Mouse (Mus musculus): ENCODE results near the gene Plcxd2. TPM values are rescaled to one million over a fixed set of nuclear protein-coding genes. Genes with fewer than 3 reads are reported as not detected.

Gene Plcxd2
- polyA plus RNA-seq, 1 experiment: 46.9 TPM

DNA sequence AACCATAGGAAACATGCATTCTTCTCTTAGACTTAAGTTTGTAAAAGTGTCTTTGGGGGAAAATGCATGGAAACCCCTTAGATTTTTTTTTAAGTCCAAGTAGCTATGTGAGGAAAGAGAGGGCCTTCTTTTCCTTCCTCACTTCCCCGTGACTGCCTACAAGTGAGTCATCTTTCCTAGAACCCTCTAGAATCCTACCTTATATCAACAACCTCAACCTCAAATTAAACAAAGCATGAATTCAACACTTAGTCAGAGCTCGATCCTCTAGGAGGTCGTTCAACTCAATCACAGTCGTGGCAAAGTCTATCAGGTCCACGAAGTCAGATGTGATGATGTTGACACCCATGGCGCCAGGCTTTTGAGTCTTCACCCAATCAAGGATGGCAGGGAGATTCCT lies 45.2 kb downstream of the Plcxd2 start:
- H3K4me3 ChIP-seq (replicated peaks; ENCODE audit: insufficient read depth, low read depth, low read length): no peak overlapping the region
- no peaks in the 10 kb centered on the region for H3K27me3 ChIP-seq (ENCODE audit: control insufficient read depth, insufficient read depth, low read length)
- WGBS: 91% methylated on average over 6 of the region's 6 CpGs
- no peak overlapping the region for H3K27ac ChIP-seq (ENCODE audit: insufficient read depth, low read length)
- DNase-seq: no peak
- H3K4me1 ChIP-seq (ENCODE audit: control insufficient read depth, insufficient read depth, low read length): no peaks in the 10 kb centered on the region
- no peak for TF ChIP-seq CTCF (IDR thresholded peaks at IDR 0.05; ENCODE audit: borderline replicate concordance, insufficient read depth, low read depth, low read length)
- TF ChIP-seq POLR2A (IDR thresholded peaks at IDR 0.05; ENCODE audit: borderline replicate concordance, insufficient read depth, low read length): no peak

GRCm38 (mm10) chr16:45963837-45964236 lies 46.2 kb downstream of the Plcxd2 start:
- Histone ChIP-seq H3K27ac (ENCODE audit: insufficient read depth, low read length) (no peak overlapping the region), H3K27me3 (ENCODE audit: control insufficient read depth, insufficient read depth, low read length) (no peaks in the 10 kb centered on the region), H3K4me3 (replicated peaks; ENCODE audit: insufficient read depth, low read depth, low read length) (no peak overlapping the region), H3K4me1 (ENCODE audit: control insufficient read depth, insufficient read depth, low read length) (no peaks in the 10 kb centered on the region)
- no peak for TF ChIP-seq POLR2A (IDR thresholded peaks at IDR 0.05; ENCODE audit: borderline replicate concordance, insufficient read depth, low read length)
- no peak for TF ChIP-seq CTCF (IDR thresholded peaks at IDR 0.05; ENCODE audit: borderline replicate concordance, insufficient read depth, low read depth, low read length)
- no peak for DNase-seq
- 88% methylated on average over 8 of the region's 8 CpGs for WGBS

DNA sequence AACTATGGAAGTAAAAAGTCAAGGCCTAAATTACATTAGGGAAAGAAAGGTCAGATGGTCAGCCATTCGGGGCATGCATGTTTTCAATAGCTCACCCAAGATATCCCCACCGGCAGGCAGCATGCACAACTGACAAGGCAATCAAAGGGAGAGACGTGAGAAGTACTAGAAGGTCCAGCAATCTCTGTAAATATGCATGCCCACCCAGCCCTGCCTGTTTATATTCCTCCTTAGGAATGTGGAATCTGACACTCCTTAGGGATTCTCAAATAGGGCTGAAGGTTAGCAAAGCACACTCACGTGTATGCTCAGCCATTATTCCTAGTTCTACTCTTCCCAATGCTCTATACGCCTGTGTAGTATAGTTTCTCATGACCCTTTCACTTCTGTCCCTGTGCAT lies 46.9 kb downstream of the Plcxd2 start:
- TF ChIP-seq POLR2A (IDR thresholded peaks at IDR 0.05; ENCODE audit: borderline replicate concordance, insufficient read depth, low read length) (no peak), CTCF (IDR thresholded peaks at IDR 0.05; ENCODE audit: borderline replicate concordance, insufficient read depth, low read depth, low read length) (no peak)
- no peak for DNase-seq
- Histone ChIP-seq H3K27ac (ENCODE audit: insufficient read depth, low read length) (no peak overlapping the region), H3K4me1 (ENCODE audit: control insufficient read depth, insufficient read depth, low read length) (no peaks in the 10 kb centered on the region), H3K4me3 (replicated peaks; ENCODE audit: insufficient read depth, low read depth, low read length) (no peak overlapping the region), H3K27me3 (ENCODE audit: control insufficient read depth, insufficient read depth, low read length) (no peaks in the 10 kb centered on the region)
- 82% methylated on average over 5 of the region's 5 CpGs for WGBS

DNA sequence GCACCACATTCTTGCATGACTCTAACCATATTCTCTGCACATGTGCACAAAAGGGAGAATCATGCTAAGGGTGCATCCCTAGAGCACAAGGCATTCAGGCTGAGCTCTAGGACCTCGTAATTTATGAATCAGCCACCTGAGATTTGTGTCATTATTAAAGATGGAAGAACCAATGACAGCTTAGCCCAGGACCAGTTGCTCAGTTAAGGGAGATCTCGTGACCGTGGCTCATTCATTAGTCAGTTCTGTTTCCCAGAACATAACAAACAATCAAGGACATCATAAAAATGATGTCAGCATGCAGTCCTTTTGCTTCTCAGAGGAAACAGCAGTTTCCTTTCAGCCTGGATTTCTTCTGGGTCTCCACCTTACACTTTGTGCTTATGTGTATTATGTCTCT lies 49.0 kb downstream of the Plcxd2 start:
- Histone ChIP-seq H3K4me1 (ENCODE audit: control insufficient read depth, insufficient read depth, low read length) (no peaks in the 10 kb centered on the region), H3K27me3 (ENCODE audit: control insufficient read depth, insufficient read depth, low read length) (no peaks in the 10 kb centered on the region), H3K4me3 (replicated peaks; ENCODE audit: insufficient read depth, low read depth, low read length) (no peak overlapping the region), H3K27ac (ENCODE audit: insufficient read depth, low read length) (no peak overlapping the region)
- 80% methylated on average over 3 of the region's 3 CpGs for WGBS
- TF ChIP-seq POLR2A (IDR thresholded peaks at IDR 0.05; ENCODE audit: borderline replicate concordance, insufficient read depth, low read length) (no peak), CTCF (IDR thresholded peaks at IDR 0.05; ENCODE audit: borderline replicate concordance, insufficient read depth, low read depth, low read length) (no peak)
- no peak for DNase-seq

DNA sequence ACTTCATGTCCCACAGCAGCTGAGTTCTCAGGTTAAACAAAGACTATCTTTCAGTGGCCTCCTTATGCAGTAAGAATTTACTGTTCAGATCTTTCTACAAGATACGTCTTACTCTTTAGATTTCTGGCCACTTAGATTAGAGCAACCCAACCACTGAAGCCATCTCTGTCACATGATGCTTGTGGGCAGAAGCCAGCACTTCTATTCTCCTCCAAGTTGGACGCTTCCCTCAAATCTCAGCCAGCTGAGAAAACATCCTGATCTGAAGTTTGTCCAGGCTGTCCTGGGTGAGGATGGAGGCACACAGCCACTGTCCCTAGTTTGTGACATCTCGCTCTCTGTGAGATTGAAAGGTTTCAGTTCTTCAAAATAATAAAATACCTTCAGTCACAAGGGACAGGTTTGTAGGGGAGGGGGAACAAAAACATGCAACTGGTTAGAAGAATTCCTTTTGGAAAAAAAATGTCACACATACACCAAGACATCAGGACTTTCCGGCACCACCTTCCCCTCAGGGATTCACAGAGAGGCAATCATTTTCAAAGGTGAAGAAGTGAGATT lies 53.5 kb downstream of the Plcxd2 start:
- DNase-seq: no peak
- Histone ChIP-seq H3K27me3 (ENCODE audit: control insufficient read depth, insufficient read depth, low read length) (no peaks in the 10 kb centered on the region), H3K4me1 (ENCODE audit: control insufficient read depth, insufficient read depth, low read length) (no peaks in the 10 kb centered on the region), H3K4me3 (replicated peaks; ENCODE audit: insufficient read depth, low read depth, low read length) (no peak overlapping the region), H3K27ac (ENCODE audit: insufficient read depth, low read length) (no peak overlapping the region)
- TF ChIP-seq POLR2A (IDR thresholded peaks at IDR 0.05; ENCODE audit: borderline replicate concordance, insufficient read depth, low read length) (no peak), CTCF (IDR thresholded peaks at IDR 0.05; ENCODE audit: borderline replicate concordance, insufficient read depth, low read depth, low read length) (no peak)
- WGBS: 77% methylated on average over 4 of the region's 4 CpGs

DNA sequence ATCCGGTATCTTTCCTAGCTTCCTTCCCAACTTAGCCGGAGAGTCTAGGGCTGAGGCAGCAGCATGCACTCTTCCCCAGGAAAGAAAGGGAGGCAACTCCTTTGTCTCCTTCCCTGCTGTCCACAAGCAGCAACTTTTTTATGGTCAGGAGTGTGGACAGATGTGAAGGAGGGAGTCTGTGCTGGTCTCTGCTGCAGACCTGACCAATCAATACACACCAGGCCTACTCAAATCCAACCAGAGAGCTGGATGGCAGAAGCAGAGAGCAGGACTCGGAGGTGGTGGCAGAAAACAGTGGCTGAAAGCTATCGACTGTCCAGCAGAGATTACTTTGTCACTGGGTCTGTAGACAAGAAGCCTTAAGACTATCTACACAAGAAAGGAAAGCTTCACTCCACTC lies 56.6 kb downstream of the Plcxd2 start, which contains the start of gene Phldb2:
Gene Phldb2, minus strand, starts transcription at position 205 of the 400 bp plus-strand sequence.
- DNase-seq: no peak
- TF ChIP-seq CTCF (IDR thresholded peaks at IDR 0.05; ENCODE audit: borderline replicate concordance, insufficient read depth, low read depth, low read length) (no peak), POLR2A (IDR thresholded peaks at IDR 0.05; ENCODE audit: borderline replicate concordance, insufficient read depth, low read length) (no peak)
- H3K27ac ChIP-seq (ENCODE audit: insufficient read depth, low read length): no peak within 1 kb of the TSS
- no peak within 1 kb of the TSS for H3K4me3 ChIP-seq (replicated peaks; ENCODE audit: insufficient read depth, low read depth, low read length)
- H3K4me1 ChIP-seq (ENCODE audit: control insufficient read depth, insufficient read depth, low read length): no peaks in the 10 kb centered on the region
- H3K27me3 ChIP-seq (ENCODE audit: control insufficient read depth, insufficient read depth, low read length): no peaks in the 10 kb centered on the region
- 91% methylated on average over 4 of the region's 4 CpGs for WGBS

GRCm38 (mm10) chr16:45952501-45952900 lies 57.5 kb downstream of the Plcxd2 start:
- TF ChIP-seq CTCF (IDR thresholded peaks at IDR 0.05; ENCODE audit: borderline replicate concordance, insufficient read depth, low read depth, low read length): no peak
- no peak for TF ChIP-seq POLR2A (IDR thresholded peaks at IDR 0.05; ENCODE audit: borderline replicate concordance, insufficient read depth, low read length)
- no peak overlapping the region for H3K4me3 ChIP-seq (replicated peaks; ENCODE audit: insufficient read depth, low read depth, low read length)
- DNase-seq: no peak
- 72% methylated on average over 5 of the region's 5 CpGs for WGBS
- H3K27me3 ChIP-seq (ENCODE audit: control insufficient read depth, insufficient read depth, low read length): no peaks in the 10 kb centered on the region
- no peaks in the 10 kb centered on the region for H3K4me1 ChIP-seq (ENCODE audit: control insufficient read depth, insufficient read depth, low read length)
- no peak overlapping the region for H3K27ac ChIP-seq (ENCODE audit: insufficient read depth, low read length)

DNA sequence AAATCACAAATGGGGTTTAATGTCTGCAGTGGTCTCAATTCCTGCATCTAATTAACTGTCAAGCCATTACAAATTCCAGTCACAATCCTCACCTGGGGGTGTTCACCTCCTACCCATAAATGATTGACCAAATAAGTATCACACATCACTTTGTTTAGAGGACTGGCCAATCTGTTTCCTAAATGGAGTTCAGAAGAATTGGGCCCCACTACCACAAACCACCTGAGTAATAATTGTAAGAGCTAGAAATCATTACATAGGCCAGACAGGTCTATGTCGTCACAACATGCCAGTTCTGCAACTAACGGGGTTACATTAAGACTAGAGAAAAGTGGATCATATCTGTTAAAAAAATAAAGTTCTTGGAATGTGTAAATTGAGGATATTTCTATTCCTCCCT lies 58.0 kb downstream of the Plcxd2 start:
- Histone ChIP-seq H3K4me3 (replicated peaks; ENCODE audit: insufficient read depth, low read depth, low read length) (no peak overlapping the region), H3K27me3 (ENCODE audit: control insufficient read depth, insufficient read depth, low read length) (no peaks in the 10 kb centered on the region), H3K27ac (ENCODE audit: insufficient read depth, low read length) (no peak overlapping the region), H3K4me1 (ENCODE audit: control insufficient read depth, insufficient read depth, low read length) (no peaks in the 10 kb centered on the region)
- DNase-seq: no peak
- no peak for TF ChIP-seq POLR2A (IDR thresholded peaks at IDR 0.05; ENCODE audit: borderline replicate concordance, insufficient read depth, low read length)
- TF ChIP-seq CTCF (IDR thresholded peaks at IDR 0.05; ENCODE audit: borderline replicate concordance, insufficient read depth, low read depth, low read length): no peak
- WGBS: 91% methylated on average over 2 of the region's 2 CpGs
